In genomic region chr17:79918484-79919004, GRCm38 (mm10) we compare ENCODE assay signal across 9 mouse cellular contexts. TPM values are rescaled to one million over a fixed set of nuclear protein-coding genes. Genes with fewer than 3 reads are reported as not detected.
A peak's percentile ranks its signal among the peaks of the same experiment; 100 is the strongest.
DNase-seq lines count a peak whose midpoint lies in the region; ATAC-seq lines count a peak whose summit lies in the region.
"Had no signal": no experiment of that assay in that cellular context is flagged by ENCODE, and none has a peak within 500 bp of the region (broad histone marks: within the 10 kb centered on the region; RNA-seq: fewer than 3 reads in every experiment).

No protein-coding gene starts in this region.

- DNase-seq in heart, postnatal 14 days: no peak
- peak; percentile 66 for DNase-seq in adrenal gland, postnatal 14 days
- no peak for DNase-seq in urinary bladder, postnatal 4 days (ENCODE audit: low spot score in 2 of 2)
- DNase-seq in right cerebral cortex, postnatal 10 days (ENCODE audit: low spot score in 2 of 2): no peak

- no peak overlapping the region for H3K27ac ChIP-seq in heart, embryonic 13.5 days (replicated peaks)
- H3K27ac ChIP-seq in kidney, embryonic 16.5 days (ENCODE audit: low read length): no peak overlapping the region
- H3K27ac ChIP-seq: embryonic facial prominence, embryonic 12.5 days had no signal

- H3K4me3 ChIP-seq in heart, embryonic 13.5 days: 0 out of 2 replicates have a peak overlapping the region, but pooled peaks have one; percentile 11
- no peak overlapping the region for H3K4me3 ChIP-seq in kidney, embryonic 16.5 days (ENCODE audit: low read length)
- H3K4me3 ChIP-seq: embryonic facial prominence, embryonic 12.5 days had no signal

- WGBS in heart, embryonic 13.5 days: 19% methylated on average over 9 of the region's 9 CpGs
- 31% methylated on average over 9 of the region's 9 CpGs for WGBS in kidney, embryonic 16.5 days

- no peak overlapping the region for H3K9ac ChIP-seq in heart, embryonic 13.5 days
- H3K9ac ChIP-seq in kidney, embryonic 16.5 days (replicated peaks; ENCODE audit: low read length): no peak overlapping the region
- H3K9ac ChIP-seq: embryonic facial prominence, embryonic 12.5 days had no signal

- no peaks in the 10 kb centered on the region for H3K36me3 ChIP-seq in heart, embryonic 13.5 days
- H3K36me3 ChIP-seq in kidney, embryonic 16.5 days (ENCODE audit: insufficient read depth, low read length): no peaks in the 10 kb centered on the region
- H3K36me3 ChIP-seq: embryonic facial prominence, embryonic 12.5 days had no signal

- H3K27me3 ChIP-seq in heart, embryonic 13.5 days (replicated peaks): 0 out of 2 replicates have a peak, but pooled peaks cover 5% of the 10 kb centered on the region
- no peaks in the 10 kb centered on the region for H3K27me3 ChIP-seq in kidney, embryonic 16.5 days (ENCODE audit: insufficient read depth, low read length)
- H3K27me3 ChIP-seq: embryonic facial prominence, embryonic 12.5 days had no signal

- intact Hi-C loops in heart, postnatal 14 days (cut with DNase I): no loop called here

- no peaks in the 10 kb centered on the region for H3K9me3 ChIP-seq in heart, embryonic 13.5 days
- no peaks in the 10 kb centered on the region; the same call in 1 of the 2 replicates for H3K9me3 ChIP-seq in kidney, embryonic 16.5 days (ENCODE audit: low read length)
- H3K9me3 ChIP-seq: embryonic facial prominence, embryonic 12.5 days had no signal

- ATAC-seq in heart, embryonic 13.5 days (ENCODE audit: extremely low read depth, insufficient number of reproducible peaks, low FRiP score, low TSS enrichment): peak; percentile 19; the same call in 1 of the 2 replicates
- 0 out of 2 replicates have a peak, but pooled peaks have one; percentile 35 for ATAC-seq in kidney, embryonic 16.5 days (ENCODE audit: low FRiP score, low TSS enrichment)
- ATAC-seq in megakaryocyte-erythroid progenitor cell, adult 5-6 weeks (replicated peaks; ENCODE audit: low FRiP score, low TSS enrichment, poor library complexity, severe bottlenecking): peak; percentile 96
- ATAC-seq in inflammation-experienced regulatory T-cells, adult 6 months: no peak

- H3K4me2 ChIP-seq in heart, embryonic 13.5 days: peak overlapping the region; percentile 57
- H3K4me2 ChIP-seq in kidney, embryonic 16.5 days (replicated peaks; ENCODE audit: low read depth, low read length): no peak overlapping the region
- H3K4me2 ChIP-seq: embryonic facial prominence, embryonic 12.5 days had no signal

- peaks cover 25% of the 10 kb centered on the region for H3K4me1 ChIP-seq in heart, embryonic 13.5 days
- peaks cover 8% of the 10 kb centered on the region; the same call in 1 of the 2 replicates for H3K4me1 ChIP-seq in kidney, embryonic 16.5 days (ENCODE audit: insufficient read depth, low read length)
- H3K4me1 ChIP-seq: embryonic facial prominence, embryonic 12.5 days had no signal

RNA-seq across cellular contexts. Expression of gene Atl2, which starts 22.6 kb away (rescaled TPM):
- polyA plus RNA-seq in heart, embryonic 13.5 days (2015; fragmentation: Nextera tagmentation; extraction: Ambion mirVana): 23.2 and 25.0 TPM in 2 replicates
- total RNA-seq in heart, postnatal 14 days (2021): 10 to 100 TPM; 34.0 to 36.9 TPM
- 85.4 and 102 TPM in 2 replicates for total RNA-seq in adrenal gland, postnatal 14 days (2021)
- 42.3 and 42.4 TPM in 2 replicates for polyA plus RNA-seq in kidney, embryonic 16.5 days (2015; fragmentation: Nextera tagmentation; extraction: Ambion mirVana)
- 35.4 and 52.2 TPM in 2 replicates for total RNA-seq in megakaryocyte-erythroid progenitor cell, adult 5-6 weeks (2014; fragmentation: Nextera tagmentation)
- total RNA-seq in megakaryocyte-erythroid progenitor cell, adult 5-6 weeks (2017): 41.9 and 50.5 TPM in 2 replicates
- polyA plus RNA-seq in inflammation-experienced regulatory T-cells, adult 6 months (2017; shearing (Covaris generic)): 10 to 100 TPM; 11.7 to 15.6 (median 14.0) TPM
